Mouse (Mus musculus) hindbrain, postnatal 0 days (tissue): ENCODE measurements at regions not wholly inside any gene's neighbourhood (a gene's known extent, or its start where the extent isn't known, plus 50 kb on each side); places are given as distances from the start of the nearest gene placed in this dataset.

Experiments
- ATAC-seq: fragments of 200-750 bp; cut with Nextera tagmentation; 2 replicates; pipeline ENCODE4 v1.8.0; 2017; ENCODE audit warnings: mild to moderate bottlenecking, moderate TSS enrichment, moderate library complexity
- DNase-seq: peaks from one replicate; pipeline ENCODE4 v3.0.0-alpha.2; 2015; ENCODE audit warnings: low spot score
- H3K27ac ChIP-seq: fragments of 300-500 bp; sonication (generic); 2 replicates; pipeline ENCODE4 v1.5.1; 2014; ENCODE audit warnings: mild to moderate bottlenecking
- H3K27me3 ChIP-seq: fragments of 300-500 bp; sonication (generic); 2 replicates; pipeline ENCODE4 v1.6.1; 2014; ENCODE audit warnings: low read length, mixed read lengths; ENCODE audit not compliant: insufficient read depth
- H3K36me3 ChIP-seq: fragments of 300-500 bp; sonication (generic); 2 replicates; pipeline ENCODE4 v1.6.1; 2014; ENCODE audit warnings: low read length, mixed read lengths; ENCODE audit not compliant: insufficient read depth
- H3K4me1 ChIP-seq: fragments of 300-500 bp; sonication (generic); 2 replicates; pipeline ENCODE4 v1.6.1; 2014; ENCODE audit warnings: antibody characterized with exemption, low read length, mixed read lengths; ENCODE audit not compliant: insufficient read depth
- H3K4me2 ChIP-seq: fragments of 300-500 bp; sonication (generic); 2 replicates; pipeline ENCODE4 v1.6.1; 2014; ENCODE audit warnings: low read depth, mild to moderate bottlenecking, low read length, moderate library complexity, mixed read lengths
- H3K4me3 ChIP-seq: fragments of 300-500 bp; sonication (generic); 2 replicates; pipeline ENCODE4 v1.5.1; 2014; ENCODE audit warnings: low read length
- H3K9ac ChIP-seq: fragments of 300-500 bp; sonication (generic); replicated peaks from 2 replicates; pipeline ENCODE4 v1.6.1; 2014; ENCODE audit warnings: mild to moderate bottlenecking, low read length, moderate library complexity, mixed read lengths
- H3K9me3 ChIP-seq: fragments of 300-500 bp; sonication (generic); 2 replicates; pipeline ENCODE4 v1.6.1; 2016; ENCODE audit warnings: low read length, mixed read lengths
- CTCF ChIP-seq: IDR thresholded peaks from 2 replicates; pipeline ENCODE4 v1.5.1; 2016; ENCODE audit warnings: antibody characterized with exemption, control low read depth, low read depth
- WGBS: fragments of 180-500 bp; shearing (Covaris S2); extraction: QIAGEN DNeasy Blood & Tissue Kit; methylation state at CpG from one replicate; pipeline ENCODE4 v1.1.7; 2014; 5-methylcytosine and 5-hydroxymethylcytosine counted together

DNA sequence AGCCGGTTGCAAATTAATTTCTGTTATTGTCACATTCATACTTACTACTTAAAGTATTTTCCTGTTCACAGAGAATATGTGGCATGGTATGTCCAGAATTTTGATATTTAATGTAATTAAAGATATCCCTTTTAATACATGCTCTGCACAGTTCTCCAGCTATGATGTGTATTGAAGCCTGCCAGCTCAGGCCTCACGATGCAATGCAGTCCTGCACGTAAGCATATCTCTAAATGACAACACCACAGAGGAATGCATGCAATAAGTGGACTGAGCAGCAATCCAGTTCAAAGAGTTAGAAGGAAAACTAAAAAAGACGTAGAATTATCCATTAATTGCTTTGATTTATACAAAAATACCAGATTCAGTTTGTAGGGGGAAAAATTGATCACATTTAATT lies 373.4 kb downstream of the Ptprc start:
- Histone ChIP-seq H3K9ac (no peak overlapping the region), H3K27me3 (no peaks in the 10 kb centered on the region), H3K36me3 (no peaks in the 10 kb centered on the region), H3K4me1 (no peaks in the 10 kb centered on the region), H3K4me2 (no peak overlapping the region), H3K27ac (no peak overlapping the region), H3K4me3 (no peak overlapping the region), H3K9me3 (no peaks in the 10 kb centered on the region)
- 82% methylated on average over 4 of the region's 4 CpGs for WGBS
- no peak for ATAC-seq
- TF ChIP-seq CTCF = no peak
- DNase-seq = no peak

DNA sequence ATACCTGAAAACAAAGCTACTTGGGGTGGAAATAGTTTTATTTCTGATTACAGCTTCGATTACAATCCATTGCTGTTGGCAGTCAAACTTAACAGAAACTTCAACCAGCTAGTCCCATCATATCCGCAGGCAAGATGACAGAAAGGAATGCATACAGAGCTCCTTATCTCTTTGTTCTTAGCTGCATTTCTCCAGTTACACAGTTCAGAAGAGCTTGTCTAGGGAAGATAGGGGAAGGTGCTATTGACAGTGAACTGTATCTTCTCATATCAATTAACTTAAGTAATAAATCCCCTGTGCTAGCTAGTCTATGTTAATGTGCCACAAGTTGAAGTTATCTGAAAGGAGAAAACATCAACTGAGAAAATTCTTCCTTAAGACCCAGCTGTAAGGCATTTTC lies 374.8 kb downstream of the Ptprc start:
- no peak for DNase-seq
- Histone ChIP-seq H3K36me3 (no peaks in the 10 kb centered on the region), H3K4me3 (no peak overlapping the region), H3K9ac (no peak overlapping the region), H3K27me3 (no peaks in the 10 kb centered on the region), H3K9me3 (no peaks in the 10 kb centered on the region), H3K27ac (no peak overlapping the region), H3K4me2 (no peak overlapping the region), H3K4me1 (no peaks in the 10 kb centered on the region)
- WGBS = 84% methylated on average over 2 of the region's 2 CpGs
- no peak for ATAC-seq
- TF ChIP-seq CTCF = no peak

DNA sequence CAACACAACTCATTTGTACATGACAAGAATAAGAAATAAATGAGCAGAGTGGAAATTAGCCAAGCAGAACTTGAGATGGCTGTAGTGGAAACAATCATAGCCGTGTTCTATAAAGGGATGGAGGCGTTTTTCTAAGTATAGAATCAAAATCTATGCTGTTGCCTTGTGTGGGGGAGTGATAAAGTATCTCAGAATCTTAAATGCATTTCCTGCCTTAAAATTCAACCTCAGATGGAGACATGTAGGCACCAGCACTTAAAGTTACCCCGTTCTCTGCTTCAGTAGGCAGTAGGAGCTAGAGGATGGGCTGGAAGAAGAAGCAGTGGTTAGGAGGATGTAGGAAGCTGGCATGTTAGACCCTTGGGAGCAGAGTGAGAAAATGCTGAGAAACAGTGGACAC lies 386.7 kb downstream of the Ptprc start:
- Histone ChIP-seq H3K27ac (no peak overlapping the region), H3K36me3 (no peaks in the 10 kb centered on the region), H3K4me3 (no peak overlapping the region), H3K27me3 (no peaks in the 10 kb centered on the region), H3K9ac (no peak overlapping the region), H3K9me3 (no peaks in the 10 kb centered on the region), H3K4me1 (no peaks in the 10 kb centered on the region), H3K4me2 (no peak overlapping the region)
- whole genome bisulfite sequencing = 83% methylated on average over 3 of the region's 3 CpGs
- DNase-seq (no peak), ATAC-seq (no peak)
- TF ChIP-seq CTCF = no peak

DNA sequence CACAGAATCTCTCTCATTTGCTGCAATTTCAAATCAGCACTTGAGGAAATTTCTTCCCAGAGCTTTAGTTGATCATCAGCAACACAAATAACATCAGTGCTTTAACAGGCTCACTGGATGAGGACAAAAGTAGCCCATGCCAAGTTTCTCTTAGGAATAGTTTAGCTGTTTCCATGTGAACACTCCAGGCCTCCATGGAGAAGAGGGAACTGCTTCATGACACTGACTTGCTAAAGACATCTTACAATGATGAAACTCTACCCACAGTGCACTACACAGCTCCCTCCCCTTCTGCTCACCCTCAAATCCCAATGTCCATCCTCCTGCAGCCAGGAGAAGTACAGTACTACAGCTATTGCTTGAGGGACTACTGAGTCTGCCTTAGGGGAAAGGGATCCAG lies 388.9 kb downstream of the Ptprc start:
- H3K9ac ChIP-seq = no peak overlapping the region
- ATAC-seq (peak; percentile 74), DNase-seq (peak; percentile 52)
- no peaks in the 10 kb centered on the region for H3K9me3 ChIP-seq
- no peak for TF ChIP-seq CTCF
- H3K4me1 ChIP-seq = no peaks in the 10 kb centered on the region
- H3K4me3 ChIP-seq = no peak overlapping the region
- no peaks in the 10 kb centered on the region for H3K27me3 ChIP-seq
- H3K4me2 ChIP-seq = no peak overlapping the region
- no peak overlapping the region for H3K27ac ChIP-seq
- no peaks in the 10 kb centered on the region for H3K36me3 ChIP-seq

DNA sequence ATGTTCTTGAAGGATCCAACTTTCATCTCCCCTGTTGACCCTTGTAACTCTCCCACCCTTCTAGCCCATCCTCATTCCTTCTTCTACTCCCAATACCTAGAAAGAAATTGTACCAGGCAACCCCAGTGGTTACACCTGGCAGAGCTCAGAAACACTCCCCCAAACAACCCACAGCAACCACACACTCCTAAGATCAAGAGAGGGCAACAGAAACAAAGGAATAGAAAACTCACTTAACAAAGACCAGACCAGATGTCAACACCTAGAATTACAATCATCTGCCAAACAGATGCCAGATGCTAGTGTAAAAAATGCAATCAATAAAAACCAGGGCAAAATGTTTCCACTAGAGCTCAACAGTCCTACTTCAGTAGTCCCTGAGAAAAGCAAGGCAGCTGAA lies 400.9 kb downstream of the Ptprc start:
- DNase-seq (no peak), ATAC-seq (no peak)
- Histone ChIP-seq H3K27me3 (no peaks in the 10 kb centered on the region), H3K4me1 (no peaks in the 10 kb centered on the region), H3K27ac (no peak overlapping the region), H3K4me3 (no peak overlapping the region), H3K9me3 (no peaks in the 10 kb centered on the region), H3K4me2 (no peak overlapping the region), H3K9ac (no peak overlapping the region), H3K36me3 (no peaks in the 10 kb centered on the region)
- TF ChIP-seq CTCF = no peak

DNA sequence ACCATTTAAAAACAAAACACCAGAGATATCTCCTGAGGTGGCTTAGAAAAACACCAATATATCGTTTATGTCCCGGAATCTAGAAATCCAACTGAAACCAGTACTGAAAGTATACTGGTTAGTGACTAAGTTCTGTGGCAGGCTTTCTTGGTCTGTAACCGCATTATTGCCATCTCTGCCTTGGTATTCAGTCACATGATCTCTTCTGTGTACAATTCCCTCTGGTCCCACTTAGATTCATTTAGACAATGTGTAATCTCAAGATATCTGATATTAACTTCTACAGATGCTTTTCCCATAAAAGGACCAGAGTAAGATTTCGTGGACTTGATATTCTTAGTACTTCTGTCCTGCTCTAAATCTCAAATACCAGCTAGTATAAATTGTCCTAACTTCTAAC lies 414.7 kb downstream of the Ptprc start:
- Histone ChIP-seq H3K4me2 (no peak overlapping the region), H3K4me1 (no peaks in the 10 kb centered on the region), H3K27ac (no peak overlapping the region), H3K9me3 (no peaks in the 10 kb centered on the region), H3K27me3 (no peaks in the 10 kb centered on the region), H3K4me3 (no peak overlapping the region), H3K36me3 (no peaks in the 10 kb centered on the region), H3K9ac (no peak overlapping the region)
- DNase-seq (no peak), ATAC-seq (no peak)
- 94% methylated on average over 4 of the region's 4 CpGs for WGBS
- TF ChIP-seq CTCF = no peak

DNA sequence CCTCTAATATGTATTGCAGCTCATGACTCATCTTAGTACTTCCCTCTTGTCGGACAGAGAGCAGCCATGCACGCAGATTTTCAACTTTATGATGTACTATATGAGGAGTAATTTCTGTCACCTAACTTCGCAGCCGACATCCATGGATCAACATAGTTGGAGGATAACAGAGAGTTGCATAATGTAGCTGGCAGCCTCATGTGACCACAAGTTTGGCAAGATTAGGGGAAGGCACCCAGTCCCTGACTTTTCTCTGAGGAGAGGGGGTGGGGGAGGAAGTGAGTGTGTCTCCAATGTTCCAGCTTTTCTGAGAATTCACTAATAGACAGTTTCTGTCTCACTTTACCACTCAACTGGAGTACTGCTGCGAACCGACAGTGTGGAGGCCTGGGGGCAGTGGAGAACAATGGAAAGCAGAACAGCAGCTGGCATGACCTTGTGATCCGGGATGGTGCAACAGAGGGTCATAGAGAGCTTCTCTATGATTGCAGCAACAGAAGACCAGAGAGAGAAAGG lies 424.0 kb downstream of the Ptprc start:
- ATAC-seq = 0 out of 2 replicates have a peak, but pooled peaks have one; percentile 18
- no peak for DNase-seq

More for the DNA sequence above, 424.0 kb downstream of the Ptprc start:
- no peaks in the 10 kb centered on the region for H3K4me1 ChIP-seq
- H3K27me3 ChIP-seq = no peaks in the 10 kb centered on the region
- H3K27ac ChIP-seq = no peak overlapping the region
- no peak for TF ChIP-seq CTCF
- H3K9me3 ChIP-seq = no peaks in the 10 kb centered on the region
- WGBS = 71% methylated on average over 7 of the region's 7 CpGs
- H3K9ac ChIP-seq = no peak overlapping the region
- H3K4me2 ChIP-seq = no peak overlapping the region
- no peaks in the 10 kb centered on the region for H3K36me3 ChIP-seq
- H3K4me3 ChIP-seq = no peak overlapping the region
